Mouse (Mus musculus) adipose tissue, adult 10 weeks (tissue): ENCODE measurements around the gene Gm14085. TPM values are rescaled to one million over a fixed set of nuclear protein-coding genes. Genes with fewer than 3 reads are reported as not detected.

Source experiments
- polyA plus RNA-seq: library from polyadenylated mRNA; stranded (reverse); fragments of 350-450 nt; fragmentation: Illumina TruSeq; extraction: RNeasy Lipid Tissue Mini Kit (QIAGEN cat#74804); gene quantifications from one replicate; pipeline ENCODE4 v1.2.3, GENCODE M21; 2014; ENCODE audit warnings: low read depth, low replicate concordance

Gene Gm14085
- polyA plus RNA-seq, result not detected

DNA sequence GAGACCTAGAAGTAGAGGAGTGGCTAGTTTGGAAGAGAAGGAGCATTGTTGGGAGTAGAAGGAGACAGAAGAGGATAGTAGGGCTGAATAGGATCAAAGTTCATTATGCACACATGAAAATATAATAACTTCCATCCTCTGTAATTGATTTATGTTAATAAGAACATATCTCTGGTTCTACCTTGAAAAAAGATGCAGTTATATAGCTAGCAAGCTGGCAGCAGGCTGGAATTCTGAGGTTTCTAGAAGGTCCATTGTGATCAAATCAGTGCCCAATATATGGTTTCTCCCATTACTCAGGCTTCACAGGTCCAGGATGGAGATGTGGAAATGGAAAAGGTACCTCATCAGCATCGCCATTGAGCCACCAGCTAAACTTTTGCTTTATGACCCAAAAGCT is at the start of gene Gm14085:
Gm14085 (plus strand) TSS at position 301 of the 400 bp plus-strand sequence.

Other genes with a start within 250 kb of the Gm14085 start
- 0.24 TPM for gene Duox2, start 186.5 kb upstream of the Gm14085 start, polyA plus RNA-seq
- not detected for gene Duoxa2, start 186.0 kb upstream of the Gm14085 start, polyA plus RNA-seq
- gene Duoxa1, start 171.2 kb upstream of the Gm14085 start, polyA plus RNA-seq, result 1.0 TPM
- 0.09 TPM for gene Duox1, start 169.3 kb upstream of the Gm14085 start, polyA plus RNA-seq
- gene Shf, start 115.8 kb upstream of the Gm14085 start, polyA plus RNA-seq, result 15.8 TPM
- gene Slc28a2, start 58.5 kb upstream of the Gm14085 start, polyA plus RNA-seq, result 13.3 TPM
- gene Gatm, start 126.4 kb downstream of the Gm14085 start, polyA plus RNA-seq, result 13.5 TPM
- 7.2 TPM for gene AA467197, start 152.0 kb downstream of the Gm14085 start, polyA plus RNA-seq
- 20.6 TPM for gene Slc30a4, start 217.7 kb downstream of the Gm14085 start, polyA plus RNA-seq